Mouse (Mus musculus) C2C12 (cell line): ENCODE measurements around the gene Nkx6-1. TPM values are rescaled to one million over a fixed set of nuclear protein-coding genes. Genes with fewer than 3 reads are reported as not detected.

Experiments used
- H3K27me3 ChIP-seq: one replicate; pipeline ENCODE4 v1.6.1; 2011; ENCODE audit not compliant: control insufficient read depth, insufficient read depth, insufficient read length
- H3K36me3 ChIP-seq: one replicate; pipeline ENCODE4 v1.6.1; 2011; ENCODE audit not compliant: control insufficient read depth, insufficient read depth
- H3K4me3 ChIP-seq: one replicate; pipeline ENCODE4 v1.5.1; 2011; ENCODE audit warnings: mild to moderate bottlenecking, control low read depth; ENCODE audit not compliant: poor library complexity, insufficient read depth, severe bottlenecking
- H3K79me2 ChIP-seq: one replicate; pipeline ENCODE4 v1.6.1; 2011; ENCODE audit not compliant: control insufficient read depth, insufficient read depth
- H3K79me3 ChIP-seq: one replicate; pipeline ENCODE4 v1.6.1; 2011; ENCODE audit warnings: low read depth, control low read depth
- H3ac ChIP-seq: one replicate; pipeline ENCODE3; 2011; ENCODE audit warnings: low read depth; ENCODE audit not compliant: control insufficient read depth, insufficient read length
- CEBPB ChIP-seq: IDR thresholded peaks from one replicate; pipeline ENCODE4 v1.6.1; 2011; ENCODE audit warnings: low read depth, mild to moderate bottlenecking, control low read depth, moderate library complexity
- CTCF ChIP-seq: IDR thresholded peaks from one replicate; pipeline ENCODE4 v1.5.1; 2011; ENCODE audit not compliant: control insufficient read depth, insufficient read depth, insufficient read length
- FOSL1 ChIP-seq: IDR thresholded peaks from one replicate; pipeline ENCODE4 v1.8.0; 2011; ENCODE audit warnings: mild to moderate bottlenecking, low read length; ENCODE audit not compliant: poor library complexity, insufficient read depth, severe bottlenecking
- MAX ChIP-seq: IDR thresholded peaks from one replicate; pipeline ENCODE4 v1.6.1; 2011; ENCODE audit warnings: mild to moderate bottlenecking, control low read depth
- MYOD1 ChIP-seq: IDR thresholded peaks from one replicate; pipeline ENCODE4 v1.6.1; 2011; ENCODE audit warnings: low read depth; ENCODE audit not compliant: control insufficient read depth, insufficient read length
- MYOG ChIP-seq: IDR thresholded peaks from one replicate; pipeline ENCODE4 v1.6.1; 2011; ENCODE audit not compliant: control insufficient read depth, insufficient read length; ENCODE audit errors: extremely low read depth
- USF1 ChIP-seq: IDR thresholded peaks from one replicate; pipeline ENCODE4 v1.6.1; 2011; ENCODE audit warnings: low read depth, mild to moderate bottlenecking, control low read depth, moderate library complexity
- polyA plus RNA-seq: library from polyadenylated mRNA; unstranded; fragments of >200 nt; fragmentation: generic; extraction: Trizol; gene quantifications from one replicate; pipeline ENCODE4 v1.2.1, GENCODE M21; 2012; ENCODE audit warnings: missing spikeins

The Nkx6-1 gene
- polyA plus RNA-seq, 1 experiment = not detected

DNA sequence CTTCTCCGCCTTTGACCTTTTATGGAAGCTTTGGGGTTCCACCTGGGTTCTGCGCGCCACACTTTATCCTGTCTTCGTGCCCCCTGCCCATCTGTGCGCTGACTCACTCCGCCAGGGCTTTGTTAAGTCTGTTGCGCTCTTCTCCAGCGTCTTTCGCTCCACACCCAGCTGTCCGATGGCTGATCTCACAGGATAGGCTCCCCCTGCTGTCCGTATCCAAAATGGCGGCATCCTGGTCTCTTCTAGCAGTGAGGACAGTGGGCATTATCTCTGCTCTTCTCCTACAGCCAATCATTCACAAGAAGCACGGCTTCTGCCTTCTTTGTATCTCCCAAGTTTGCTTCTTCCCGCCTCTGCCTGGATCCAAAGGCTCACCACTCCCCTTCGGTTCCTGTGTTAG is 23.8 kb upstream of the Nkx6-1 start:
- no peak overlapping the region for H3K4me3 ChIP-seq
- H3K27me3 ChIP-seq = no peaks in the 10 kb centered on the region
- H3K36me3 ChIP-seq = no peaks in the 10 kb centered on the region
- H3ac ChIP-seq = no peak overlapping the region
- no peaks in the 10 kb centered on the region for H3K79me2 ChIP-seq
- no peaks in the 10 kb centered on the region for H3K79me3 ChIP-seq
- TF ChIP-seq MYOG (no peak), USF1 (no peak), FOSL1 (no peak), MYOD1 (no peak), CEBPB (no peak), CTCF (no peak), MAX (no peak)

DNA sequence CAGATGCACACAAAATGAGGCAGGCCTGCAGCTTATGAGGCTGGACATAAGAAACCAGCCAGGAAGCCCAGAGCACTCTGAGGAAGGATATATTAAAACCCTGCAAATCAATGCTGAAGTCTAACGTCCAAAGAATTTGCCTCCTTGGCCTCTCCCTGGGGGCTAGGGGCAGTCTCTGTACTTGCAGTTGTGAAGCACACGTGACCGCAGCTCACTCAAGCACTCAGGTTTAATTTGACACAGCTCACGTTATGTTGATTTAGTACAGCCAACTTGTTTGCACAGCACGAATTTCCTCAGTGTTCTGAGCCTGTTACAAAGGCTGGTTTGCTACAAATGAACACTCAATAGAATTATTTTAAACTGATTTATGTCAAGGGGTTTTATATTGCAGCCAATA is 18.5 kb upstream of the Nkx6-1 start:
- Histone ChIP-seq H3K27me3 (no peaks in the 10 kb centered on the region), H3K36me3 (no peaks in the 10 kb centered on the region), H3K4me3 (no peak overlapping the region), H3K79me2 (no peaks in the 10 kb centered on the region), H3ac (no peak overlapping the region), H3K79me3 (no peaks in the 10 kb centered on the region)
- no peak for TF ChIP-seq MAX
- TF ChIP-seq FOSL1 = no peak

DNA sequence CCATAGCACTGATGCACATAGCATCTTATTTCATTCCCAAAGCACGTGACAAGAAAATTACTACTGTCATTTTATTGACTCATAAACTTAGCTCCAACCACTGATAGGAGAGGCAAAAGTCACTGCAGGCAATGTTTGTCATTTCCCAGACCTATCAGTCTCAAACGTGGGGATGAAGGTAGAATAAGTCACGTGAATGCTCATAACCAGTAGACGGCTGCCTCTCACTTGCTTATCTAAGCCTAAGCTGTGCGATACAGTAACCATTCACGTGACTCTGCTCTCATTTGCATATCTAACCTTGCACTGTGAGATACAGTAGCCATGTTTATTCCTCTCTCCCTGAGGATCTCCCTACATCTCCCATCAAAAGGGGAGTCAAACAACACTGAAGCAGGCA is 15.5 kb upstream of the Nkx6-1 start:
- H3K79me3 ChIP-seq = no peaks in the 10 kb centered on the region
- no peak overlapping the region for H3ac ChIP-seq
- no peak overlapping the region for H3K4me3 ChIP-seq
- H3K79me2 ChIP-seq = no peaks in the 10 kb centered on the region
- TF ChIP-seq FOSL1 = no peak
- TF ChIP-seq MYOD1 = no peak
- TF ChIP-seq MAX = no peak
- no peak for TF ChIP-seq CTCF
- no peak for TF ChIP-seq CEBPB
- TF ChIP-seq MYOG = no peak
- no peaks in the 10 kb centered on the region for H3K27me3 ChIP-seq
- no peaks in the 10 kb centered on the region for H3K36me3 ChIP-seq

DNA sequence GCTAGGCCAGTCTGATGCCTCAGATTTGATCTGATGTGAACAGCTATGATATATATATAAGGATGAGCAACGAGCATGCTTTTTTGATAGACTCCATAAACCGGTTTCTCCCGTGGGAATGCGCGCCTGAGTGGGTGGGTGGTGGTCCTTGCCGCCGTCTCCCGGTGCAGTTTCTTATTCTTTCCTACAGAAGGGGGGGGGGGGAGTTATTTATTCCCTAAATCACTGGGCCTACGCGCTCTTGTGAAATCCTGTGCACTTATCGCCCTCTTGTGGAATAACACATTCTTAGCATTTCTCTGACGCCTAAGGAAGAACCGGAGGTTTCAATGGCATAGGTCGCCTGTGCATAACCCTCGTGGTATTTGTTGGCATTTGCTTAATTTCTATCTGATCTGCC is 4.6 kb upstream of the Nkx6-1 start:
- Histone ChIP-seq H3K79me3 (no peaks in the 10 kb centered on the region), H3ac (no peak overlapping the region), H3K27me3 (peaks cover 39% of the 10 kb centered on the region), H3K36me3 (no peaks in the 10 kb centered on the region), H3K79me2 (no peaks in the 10 kb centered on the region), H3K4me3 (no peak overlapping the region)
- no peak for TF ChIP-seq MYOG
- no peak for TF ChIP-seq CTCF
- no peak for TF ChIP-seq MAX
- no peak for TF ChIP-seq FOSL1
- TF ChIP-seq CEBPB = no peak
- TF ChIP-seq USF1 = no peak
- TF ChIP-seq MYOD1 = no peak

DNA sequence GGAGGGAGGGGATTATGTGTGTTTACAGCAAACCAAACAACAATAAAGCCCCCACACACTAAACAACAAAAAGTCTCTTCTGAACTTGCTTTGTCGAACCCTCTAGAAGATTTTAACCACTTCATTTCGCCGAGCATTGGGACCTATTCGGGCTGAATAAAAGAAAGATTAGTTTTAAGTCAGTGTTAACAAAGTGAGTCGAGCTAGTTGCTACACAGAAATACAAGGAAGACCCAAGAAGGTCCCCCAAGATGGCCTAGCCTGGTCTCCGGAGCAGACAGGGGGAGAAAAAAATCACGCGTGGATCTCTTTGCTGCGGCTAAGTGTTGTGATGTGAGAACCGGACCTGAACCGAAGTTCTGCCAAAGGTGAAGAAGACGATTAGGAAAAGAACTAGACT is 3.7 kb upstream of the Nkx6-1 start:
- Histone ChIP-seq H3K4me3 (no peak overlapping the region), H3K36me3 (no peaks in the 10 kb centered on the region), H3K79me3 (no peaks in the 10 kb centered on the region), H3K27me3 (peaks cover 48% of the 10 kb centered on the region), H3ac (no peak overlapping the region), H3K79me2 (no peaks in the 10 kb centered on the region)
- TF ChIP-seq CTCF = no peak

DNA sequence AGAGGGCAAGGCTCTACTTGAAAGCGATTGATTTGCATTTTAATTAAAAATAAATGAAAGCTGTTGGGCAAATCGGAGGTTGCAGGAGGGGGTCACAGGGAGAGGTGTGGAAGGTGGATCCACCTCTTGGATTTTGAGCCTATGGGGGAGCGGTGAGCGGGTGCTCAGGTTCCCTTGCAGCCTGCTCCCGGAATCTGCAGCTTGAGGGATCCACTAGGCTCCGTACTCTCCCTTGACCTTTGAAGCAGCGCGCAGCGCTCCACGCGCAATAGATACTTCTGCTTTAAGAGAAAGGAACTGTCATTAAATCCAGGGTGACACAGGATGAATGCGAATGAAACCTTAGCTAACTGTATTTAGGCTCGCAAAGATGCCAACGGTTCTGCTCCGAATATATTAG is 3.2 kb upstream of the Nkx6-1 start:
- Histone ChIP-seq H3K79me2 (no peaks in the 10 kb centered on the region), H3K4me3 (no peak overlapping the region), H3ac (no peak overlapping the region), H3K36me3 (no peaks in the 10 kb centered on the region), H3K79me3 (no peaks in the 10 kb centered on the region), H3K27me3 (peaks cover 52% of the 10 kb centered on the region)
- no peak for TF ChIP-seq CTCF
- TF ChIP-seq MAX = no peak
- no peak for TF ChIP-seq MYOG
- TF ChIP-seq MYOD1 = no peak
- TF ChIP-seq USF1 = no peak
- no peak for TF ChIP-seq FOSL1
- no peak for TF ChIP-seq CEBPB
